Mouse (Mus musculus) erythroblast, embryonic 14.5 days (primary cell): ENCODE measurements at regions not wholly inside any gene's neighbourhood (a gene's known extent, or its start where the extent isn't known, plus 50 kb on each side); places are given as distances from the start of the nearest gene placed in this dataset.

Source experiments
- H3K27me3 ChIP-seq: 2 replicates; pipeline ENCODE4 v1.6.1; 2012; ENCODE audit warnings: inconsistent platforms; ENCODE audit not compliant: control insufficient read depth
- H3K36me3 ChIP-seq: 2 replicates; pipeline ENCODE4 v1.6.1; 2012; ENCODE audit warnings: mild to moderate bottlenecking, inconsistent platforms; ENCODE audit not compliant: control insufficient read depth
- H3K4me1 ChIP-seq: 2 replicates; pipeline ENCODE4 v1.6.1; 2012; ENCODE audit warnings: inconsistent platforms; ENCODE audit not compliant: control insufficient read depth
- H3K4me3 ChIP-seq: replicated peaks from 2 replicates; pipeline ENCODE3; 2012; ENCODE audit warnings: moderate library complexity, mild to moderate bottlenecking, inconsistent platforms
- H3K9me3 ChIP-seq: 2 replicates; pipeline ENCODE4 v1.6.1; 2012; ENCODE audit warnings: low read length, inconsistent platforms, mixed read lengths; ENCODE audit not compliant: control insufficient read depth
- GATA1 ChIP-seq: IDR thresholded peaks from 2 replicates; pipeline ENCODE4 v1.6.1; 2012; ENCODE audit warnings: low read length, inconsistent platforms, mixed read lengths
- TAL1 ChIP-seq: IDR thresholded peaks from 3 replicates; pipeline ENCODE4 v1.6.1; 2012; ENCODE audit warnings: low read length, inconsistent platforms, mixed read lengths

DNA sequence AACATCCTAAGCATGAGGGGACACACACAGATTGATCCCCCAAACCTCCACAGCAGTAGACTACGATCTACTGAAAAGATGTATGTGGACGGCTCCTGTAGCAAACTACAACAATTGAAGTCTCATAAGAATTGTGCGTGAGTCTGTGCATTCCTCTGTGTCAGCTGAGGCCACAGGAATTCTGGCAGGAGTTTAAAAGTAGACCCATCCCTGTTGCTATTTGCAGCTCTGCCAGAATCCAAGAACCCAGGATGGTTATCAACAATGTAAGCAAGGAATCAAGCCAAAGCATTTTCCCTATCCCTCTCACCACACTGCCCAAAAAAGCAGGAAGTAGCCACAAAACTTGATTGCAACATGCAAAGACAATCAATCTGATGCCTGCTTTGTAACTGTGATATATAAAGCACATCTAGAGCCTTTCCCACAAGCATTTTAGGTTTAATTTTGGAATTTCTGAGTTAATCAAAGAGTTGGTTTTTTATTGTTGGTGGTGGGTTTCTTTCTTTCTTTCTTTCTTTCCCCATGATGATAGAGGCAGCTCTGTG lies 256.3 kb upstream of the Tbl1xr1 start:
- Histone ChIP-seq H3K9me3 (no peaks in the 10 kb centered on the region), H3K4me1 (no peaks in the 10 kb centered on the region), H3K36me3 (no peaks in the 10 kb centered on the region), H3K27me3 (no peaks in the 10 kb centered on the region), H3K4me3 (no peak overlapping the region)
- TF ChIP-seq TAL1 (no peak), GATA1 (no peak)

DNA sequence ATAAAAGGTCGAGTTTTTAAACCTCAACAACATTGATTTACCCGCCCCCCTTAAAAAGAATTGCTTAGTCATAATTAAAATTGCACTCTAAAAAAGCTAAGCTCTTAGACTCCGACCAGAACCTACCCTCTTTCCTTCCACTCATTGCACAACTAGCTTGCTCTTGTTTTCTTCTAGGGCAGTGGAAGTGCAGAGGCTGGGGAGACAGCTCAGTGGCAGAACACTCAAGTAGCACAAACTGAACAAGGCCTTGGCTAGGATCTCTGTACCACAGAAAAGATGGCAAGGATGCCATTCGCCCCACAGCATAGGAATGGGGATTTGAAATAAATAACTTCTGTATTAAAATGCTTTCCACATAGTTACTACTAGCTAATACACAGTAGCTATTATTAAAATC lies 253.8 kb upstream of the Tbl1xr1 start:
- no peaks in the 10 kb centered on the region for H3K4me1 ChIP-seq
- H3K9me3 ChIP-seq: no peaks in the 10 kb centered on the region
- TF ChIP-seq TAL1 (no peak), GATA1 (no peak)
- H3K27me3 ChIP-seq: no peaks in the 10 kb centered on the region
- H3K36me3 ChIP-seq: no peaks in the 10 kb centered on the region
- no peak overlapping the region for H3K4me3 ChIP-seq

DNA sequence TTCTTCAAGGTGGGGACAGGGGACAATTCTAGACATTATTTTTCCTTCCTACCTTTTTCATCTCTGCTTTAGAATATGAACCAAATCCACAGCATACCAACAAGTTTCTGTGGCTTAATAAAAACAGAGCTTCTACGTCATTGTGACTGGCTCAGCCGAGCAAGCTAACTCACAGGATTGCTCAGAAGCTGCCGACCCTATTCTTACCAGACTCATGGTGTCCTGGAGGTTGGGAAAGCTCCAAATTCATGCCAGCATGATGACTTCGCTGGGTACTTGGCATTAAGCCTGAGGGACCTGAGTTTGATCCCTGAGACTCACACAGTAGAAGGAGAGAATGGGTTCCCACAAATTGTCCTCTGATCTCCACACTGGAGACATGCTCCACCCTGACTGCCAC lies 253.1 kb upstream of the Tbl1xr1 start:
- TF ChIP-seq GATA1 (no peak), TAL1 (no peak)
- Histone ChIP-seq H3K27me3 (no peaks in the 10 kb centered on the region), H3K4me3 (no peak overlapping the region)

DNA sequence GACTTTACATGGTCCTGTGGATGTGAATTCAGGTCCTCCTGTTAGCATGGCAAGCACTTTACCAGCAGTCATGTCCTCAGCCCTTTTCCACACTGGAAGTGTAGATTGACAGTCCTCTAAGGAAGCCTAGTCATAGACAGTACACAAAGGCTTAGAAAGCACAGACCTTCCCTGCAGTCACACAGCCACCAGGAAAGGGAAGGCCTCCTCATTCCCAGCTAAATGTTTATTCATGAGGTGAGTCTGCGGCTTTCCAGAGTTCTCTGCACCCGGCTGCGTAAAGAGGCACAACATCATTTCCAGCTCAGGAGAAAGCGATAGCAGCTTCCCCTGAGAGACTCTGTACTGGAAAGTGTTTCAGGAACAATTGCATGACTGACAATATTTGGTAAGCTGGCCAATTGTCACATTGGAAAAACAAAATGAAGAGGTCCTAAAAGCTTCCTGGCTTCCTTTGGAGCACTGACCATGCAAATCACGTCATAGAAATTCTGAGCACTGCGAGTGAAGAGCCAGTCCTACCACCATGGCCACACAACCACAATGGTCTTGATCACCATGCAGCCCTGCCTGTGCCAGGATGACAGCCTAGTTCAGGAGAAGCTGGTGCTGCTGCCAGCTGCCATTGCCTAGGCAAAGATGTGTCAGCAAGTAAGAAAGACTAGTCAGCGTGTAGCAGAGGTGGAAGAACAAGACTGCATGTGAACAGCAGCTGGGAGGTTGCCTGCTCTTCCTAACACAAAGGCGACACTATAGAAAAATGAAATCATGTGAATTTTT lies 252.2 kb upstream of the Tbl1xr1 start:
- Histone ChIP-seq H3K27me3 (no peaks in the 10 kb centered on the region), H3K9me3 (no peaks in the 10 kb centered on the region), H3K4me1 (no peaks in the 10 kb centered on the region), H3K36me3 (no peaks in the 10 kb centered on the region), H3K4me3 (no peak overlapping the region)
- no peak for TF ChIP-seq TAL1
- no peak for TF ChIP-seq GATA1

More for the DNA sequence above, 253.1 kb upstream of the Tbl1xr1 start:
- Histone ChIP-seq H3K36me3 (no peaks in the 10 kb centered on the region), H3K9me3 (no peaks in the 10 kb centered on the region), H3K4me1 (no peaks in the 10 kb centered on the region)

DNA sequence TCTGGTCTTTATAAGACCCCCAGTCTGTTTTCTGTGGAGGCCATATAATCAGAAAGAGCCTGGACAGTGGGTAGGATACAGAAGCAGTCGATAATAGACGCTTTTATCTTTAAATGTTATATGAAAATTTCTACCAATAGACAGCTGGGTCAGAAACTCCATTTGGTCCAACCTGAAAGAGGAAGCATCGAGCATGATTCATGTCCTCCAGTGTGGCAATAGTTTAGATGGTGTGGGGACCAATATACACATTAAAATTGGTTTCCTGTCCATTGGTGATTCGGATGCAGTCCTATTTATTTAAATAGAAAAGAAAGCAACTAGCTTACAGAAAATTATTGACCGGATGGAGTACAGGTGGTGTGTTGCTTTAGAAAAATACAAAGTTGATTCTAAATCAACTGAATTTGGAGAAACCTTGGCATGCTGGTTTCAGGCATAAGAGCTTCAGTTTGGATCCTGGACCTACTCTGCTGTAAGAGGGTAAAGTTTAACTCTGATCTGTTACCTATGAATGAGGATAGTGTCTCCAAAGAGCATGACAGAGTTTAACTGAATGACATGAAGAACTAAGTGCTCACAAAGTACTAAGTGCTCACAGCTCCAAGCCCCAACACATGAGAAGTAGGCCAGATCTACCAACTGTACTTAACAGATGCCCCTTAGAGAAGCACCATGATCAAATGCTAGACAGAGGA lies 251.4 kb upstream of the Tbl1xr1 start:
- Histone ChIP-seq H3K9me3 (no peaks in the 10 kb centered on the region), H3K27me3 (no peaks in the 10 kb centered on the region), H3K36me3 (no peaks in the 10 kb centered on the region), H3K4me1 (no peaks in the 10 kb centered on the region), H3K4me3 (no peak overlapping the region)
- TF ChIP-seq GATA1 (no peak), TAL1 (no peak)

DNA sequence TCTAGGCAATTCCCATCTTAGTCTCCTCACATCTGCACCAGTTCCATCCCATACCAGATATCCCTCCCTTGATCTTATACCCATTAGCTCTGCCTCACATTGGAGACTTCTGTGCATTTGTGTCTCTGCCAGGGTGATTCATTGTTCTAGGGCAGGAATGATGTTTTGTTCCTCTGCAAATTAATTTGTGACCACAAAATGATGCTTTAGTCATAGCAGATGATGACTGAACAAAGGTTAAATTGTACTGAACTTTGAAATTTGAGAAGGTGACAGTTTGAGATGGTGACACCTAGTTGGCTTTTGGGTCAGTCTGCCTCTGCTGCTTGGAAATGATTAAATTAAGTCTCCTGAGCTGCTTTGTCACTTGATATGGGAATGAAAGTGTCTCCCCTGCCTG lies 248.8 kb upstream of the Tbl1xr1 start:
- Histone ChIP-seq H3K4me3 (no peak overlapping the region), H3K36me3 (no peaks in the 10 kb centered on the region), H3K27me3 (no peaks in the 10 kb centered on the region), H3K4me1 (no peaks in the 10 kb centered on the region), H3K9me3 (no peaks in the 10 kb centered on the region)
- TF ChIP-seq GATA1 (no peak), TAL1 (no peak)

DNA sequence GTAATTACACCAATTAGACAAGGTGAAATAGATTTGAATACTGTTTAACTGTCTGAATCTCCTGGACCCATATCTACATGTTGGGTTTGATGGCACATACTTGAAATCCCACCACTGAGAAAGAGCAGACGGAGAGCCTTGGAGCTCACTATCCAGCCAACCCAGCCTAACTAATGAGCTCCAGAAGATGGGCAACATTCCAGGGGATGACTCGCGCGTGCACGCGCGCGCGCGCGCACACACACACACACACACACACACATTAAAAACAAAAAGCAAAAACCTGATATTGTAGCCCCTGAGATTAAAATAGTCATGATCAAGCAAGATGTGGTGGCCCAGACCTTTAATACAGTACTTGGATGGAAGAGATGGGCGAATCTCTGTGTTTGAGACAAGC lies 243.3 kb upstream of the Tbl1xr1 start:
- H3K4me1 ChIP-seq: no peaks in the 10 kb centered on the region
- no peaks in the 10 kb centered on the region for H3K27me3 ChIP-seq
- no peak for TF ChIP-seq GATA1
- TF ChIP-seq TAL1: no peak
- no peaks in the 10 kb centered on the region for H3K36me3 ChIP-seq
- H3K9me3 ChIP-seq: no peaks in the 10 kb centered on the region
- H3K4me3 ChIP-seq: no peak overlapping the region

DNA sequence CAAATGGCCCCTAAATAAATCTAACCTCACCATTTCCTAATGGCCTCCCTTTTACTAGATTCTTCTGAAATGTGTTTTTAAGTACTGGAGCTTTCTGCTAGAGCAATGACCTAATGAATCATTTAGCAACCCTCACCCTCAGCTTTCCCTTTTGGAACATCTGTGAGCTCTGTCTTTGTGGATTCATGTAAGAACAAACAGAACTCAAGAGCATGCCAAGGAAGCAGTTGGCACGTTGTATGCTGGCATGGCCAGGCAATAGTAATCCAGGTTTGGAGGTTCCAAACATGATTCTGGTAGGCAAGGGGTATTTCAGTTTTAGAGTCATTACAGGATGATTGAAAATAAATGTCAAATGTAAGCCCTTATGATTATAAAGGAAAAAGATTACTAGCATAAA lies 240.9 kb upstream of the Tbl1xr1 start:
- H3K36me3 ChIP-seq: no peaks in the 10 kb centered on the region
- TF ChIP-seq TAL1 (no peak), GATA1 (no peak)
- no peaks in the 10 kb centered on the region for H3K27me3 ChIP-seq
- no peaks in the 10 kb centered on the region for H3K9me3 ChIP-seq
- H3K4me3 ChIP-seq: no peak overlapping the region
- no peaks in the 10 kb centered on the region for H3K4me1 ChIP-seq

DNA sequence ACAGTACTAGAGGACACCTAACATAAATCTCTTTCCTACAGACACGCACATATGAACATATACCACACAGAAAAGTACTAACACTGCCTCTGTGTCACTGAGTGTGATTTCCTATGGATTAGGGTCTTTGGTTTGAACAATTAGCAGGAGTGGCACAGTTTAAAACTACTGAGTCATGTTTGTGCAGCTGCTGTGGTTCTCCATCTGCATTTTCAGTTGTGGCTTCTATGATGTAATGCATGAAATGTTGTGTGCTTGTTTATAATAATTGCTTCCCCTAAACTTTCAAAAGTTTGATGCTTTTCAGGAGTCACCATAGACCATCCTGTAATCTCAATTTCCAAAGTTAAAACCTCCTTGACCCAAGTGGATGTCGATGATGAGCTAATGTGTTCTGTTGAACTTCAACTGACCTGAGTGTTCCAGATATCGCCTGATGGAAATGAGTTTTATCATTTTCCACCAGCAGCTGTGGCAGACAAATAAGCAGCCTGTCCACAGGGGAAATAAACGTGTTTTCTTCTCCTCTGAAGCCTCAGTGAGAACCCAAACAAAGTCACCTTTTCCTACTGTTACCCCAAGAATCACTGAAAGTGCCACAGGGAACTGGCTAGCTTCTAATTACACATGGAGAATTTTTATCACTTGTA lies 239.0 kb upstream of the Tbl1xr1 start:
- no peaks in the 10 kb centered on the region for H3K9me3 ChIP-seq
- H3K36me3 ChIP-seq: no peaks in the 10 kb centered on the region
- no peak overlapping the region for H3K4me3 ChIP-seq
- no peaks in the 10 kb centered on the region for H3K4me1 ChIP-seq
- no peaks in the 10 kb centered on the region for H3K27me3 ChIP-seq
- TF ChIP-seq TAL1 (no peak), GATA1 (no peak)
